Mouse (Mus musculus) limb, embryonic 14.5 days (tissue): Measurements from ENCODE around the gene Capn2. TPM values are rescaled to one million over a fixed set of nuclear protein-coding genes. Genes with fewer than 3 reads are reported as not detected.

Source experiments
- ATAC-seq: fragments of 200-750 bp; cut with Nextera tagmentation; 2 replicates; pipeline ENCODE4 v1.8.0; 2017; ENCODE audit warnings: low read depth, moderate number of reproducible peaks, moderate TSS enrichment; ENCODE audit not compliant: low FRiP score
- DNase-seq: peaks from one replicate; pipeline ENCODE4 v3.0.0-alpha.2; 2015; ENCODE audit warnings: low spot score
- H3K27ac ChIP-seq: fragments of 300-500 bp; sonication (generic); replicated peaks from 2 replicates; pipeline ENCODE4 v1.5.1; 2014; ENCODE audit warnings: low read depth, mild to moderate bottlenecking, low read length, moderate library complexity, mixed read lengths
- H3K27me3 ChIP-seq: fragments of 300-500 bp; sonication (generic); 2 replicates; pipeline ENCODE4 v1.6.1; 2014; ENCODE audit warnings: low read length, mixed read lengths; ENCODE audit not compliant: control insufficient read depth, insufficient read depth
- H3K36me3 ChIP-seq: fragments of 300-500 bp; sonication (generic); 2 replicates; pipeline ENCODE4 v1.6.1; 2014; ENCODE audit warnings: mild to moderate bottlenecking, low read length, moderate library complexity, mixed read lengths; ENCODE audit not compliant: control insufficient read depth, insufficient read depth
- H3K4me1 ChIP-seq: fragments of 300-500 bp; sonication (generic); 2 replicates; pipeline ENCODE4 v1.6.1; 2014; ENCODE audit warnings: antibody characterized with exemption, low read length, mixed read lengths; ENCODE audit not compliant: control insufficient read depth, insufficient read depth
- H3K4me2 ChIP-seq: fragments of 300-500 bp; sonication (generic); replicated peaks from 2 replicates; pipeline ENCODE4 v1.6.1; 2014; ENCODE audit warnings: low read depth, mild to moderate bottlenecking, low read length, moderate library complexity; ENCODE audit not compliant: severe bottlenecking
- H3K4me3 ChIP-seq: fragments of 300-500 bp; sonication (generic); replicated peaks from 2 replicates; pipeline ENCODE4 v1.5.1; 2014; ENCODE audit warnings: low read length
- H3K9ac ChIP-seq: fragments of 300-500 bp; sonication (generic); 2 replicates; pipeline ENCODE4 v1.6.1; 2014; ENCODE audit warnings: mild to moderate bottlenecking, low read depth, low read length, moderate library complexity; ENCODE audit not compliant: severe bottlenecking
- H3K9me3 ChIP-seq: fragments of 300-500 bp; sonication (generic); 2 replicates; pipeline ENCODE4 v1.6.1; 2016; ENCODE audit warnings: low read length; ENCODE audit not compliant: control insufficient read depth
- POLR2A ChIP-seq: fragments of 200-500 bp; IDR thresholded peaks from 2 replicates; pipeline ENCODE4 v1.8.0; 2012; ENCODE audit warnings: inconsistent platforms, mild to moderate bottlenecking, moderate library complexity, borderline replicate concordance; ENCODE audit not compliant: insufficient read depth, insufficient read length; ENCODE audit errors: extremely low read depth
- WGBS: fragments of 180-500 bp; shearing (Covaris S2); extraction: QIAGEN DNeasy Blood & Tissue Kit; methylation state at CpG from one replicate; pipeline ENCODE4 v1.1.7; 2014; 5-methylcytosine and 5-hydroxymethylcytosine counted together
- polyA plus RNA-seq, 2 experiments: library from polyadenylated mRNA; depleted of rRNA in 1 of 2; stranded (reverse) in 1 of 2; unstranded in 1 of 2; fragments of >200 nt; fragmentation: Nextera tagmentation in 1 of 2; extraction: Ambion mirVana in 1 of 2; gene quantifications; 2 replicates each; pipeline versions ENCODE4 v1.2.1 to v1.2.3; 2012 to 2014

Gene Capn2
- polyA plus RNA-seq, 2 experiments = 90.5 to 119 TPM

- Histone ChIP-seq H3K4me2 (no peak overlapping the region), H3K36me3 (peaks cover 13% of the 10 kb centered on the region), H3K4me3 (no peak overlapping the region), H3K9me3 (no peaks in the 10 kb centered on the region), H3K4me1 (peaks cover 45% of the 10 kb centered on the region), H3K27ac (no peak overlapping the region), H3K9ac (no peak overlapping the region), H3K27me3 (no peaks in the 10 kb centered on the region)
- TF ChIP-seq POLR2A = no peak
- DNase-seq = no peak
- WGBS = 84% methylated on average over 6 of the region's 6 CpGs
- no peak for ATAC-seq
Measured at GRCm38 (mm10) chr1:182518811-182519210, 1.4 kb upstream of the Capn2 start.

GRCm38 (mm10) chr1:182518143-182518680 lies 804 bp upstream of the Capn2 start:
- WGBS = 55% methylated on average over 10 of the region's 10 CpGs
- H3K36me3 ChIP-seq = peaks cover 19% of the 10 kb centered on the region
- H3K4me3 ChIP-seq = no peak overlapping the region
- DNase-seq (no peak), ATAC-seq (no peak)
- H3K4me1 ChIP-seq = peaks cover 45% of the 10 kb centered on the region
- H3K9me3 ChIP-seq = no peaks in the 10 kb centered on the region
- no peak overlapping the region for H3K9ac ChIP-seq
- TF ChIP-seq POLR2A = no peak
- H3K27ac ChIP-seq = 0 out of 2 replicates have a peak overlapping the region, but pooled peaks have one; percentile 94
- H3K27me3 ChIP-seq = no peaks in the 10 kb centered on the region
- H3K4me2 ChIP-seq = no peak overlapping the region

GRCm38 (mm10) chr1:182517677-182518011 lies 236 bp upstream of the Capn2 start:
- ATAC-seq = no peak
- DNase-seq = no peak
- peak overlapping the region; percentile 94 for H3K27ac ChIP-seq
- no peak for TF ChIP-seq POLR2A
- peak overlapping the region; percentile 87 for H3K4me3 ChIP-seq
- H3K9me3 ChIP-seq = no peaks in the 10 kb centered on the region
- 1% methylated on average over 10 of the region's 10 CpGs for WGBS
- no peaks in the 10 kb centered on the region for H3K27me3 ChIP-seq
- peak overlapping the region; percentile 97 for H3K9ac ChIP-seq
- H3K4me2 ChIP-seq = peak overlapping the region; percentile 76
- H3K4me1 ChIP-seq = peaks cover 45% of the 10 kb centered on the region
- peaks cover 21% of the 10 kb centered on the region for H3K36me3 ChIP-seq

GRCm38 (mm10) chr1:182514803-182515590 lies 2.4 kb downstream of the Capn2 start:
- no peaks in the 10 kb centered on the region for H3K9me3 ChIP-seq
- no peaks in the 10 kb centered on the region for H3K27me3 ChIP-seq
- H3K27ac ChIP-seq = no peak overlapping the region
- peak overlapping the region; percentile 76; the same call in 1 of the 2 replicates for H3K4me2 ChIP-seq
- DNase-seq (no peak), ATAC-seq (no peak)
- H3K9ac ChIP-seq = no peak overlapping the region
- WGBS = 79% methylated on average over 10 of the region's 10 CpGs
- peaks cover 47% of the 10 kb centered on the region for H3K36me3 ChIP-seq
- H3K4me3 ChIP-seq = 0 out of 2 replicates have a peak overlapping the region, but pooled peaks have one; percentile 87
- peaks cover 32% of the 10 kb centered on the region for H3K4me1 ChIP-seq
- no peak for TF ChIP-seq POLR2A

- Histone ChIP-seq H3K4me1 (peaks cover 21% of the 10 kb centered on the region), H3K36me3 (peaks cover 60% of the 10 kb centered on the region), H3K27me3 (no peaks in the 10 kb centered on the region), H3K27ac (no peak overlapping the region), H3K4me2 (no peak overlapping the region), H3K4me3 (no peak overlapping the region), H3K9ac (no peak overlapping the region), H3K9me3 (no peaks in the 10 kb centered on the region)
- 81% methylated on average over 5 of the region's 5 CpGs for WGBS
- no peak for TF ChIP-seq POLR2A
- no peak for DNase-seq
- no peak for ATAC-seq
Measured at GRCm38 (mm10) chr1:182513714-182514113, 3.7 kb downstream of the Capn2 start.
